Mouse (Mus musculus): ENCODE results near the gene Olfr1048.
"Not testable (repeated sequence)": the region's sequence is repeated elsewhere in the genome, so short reads cannot be mapped to it uniquely, and the experiment has no call there.

Olfr1048 gene

DNA sequence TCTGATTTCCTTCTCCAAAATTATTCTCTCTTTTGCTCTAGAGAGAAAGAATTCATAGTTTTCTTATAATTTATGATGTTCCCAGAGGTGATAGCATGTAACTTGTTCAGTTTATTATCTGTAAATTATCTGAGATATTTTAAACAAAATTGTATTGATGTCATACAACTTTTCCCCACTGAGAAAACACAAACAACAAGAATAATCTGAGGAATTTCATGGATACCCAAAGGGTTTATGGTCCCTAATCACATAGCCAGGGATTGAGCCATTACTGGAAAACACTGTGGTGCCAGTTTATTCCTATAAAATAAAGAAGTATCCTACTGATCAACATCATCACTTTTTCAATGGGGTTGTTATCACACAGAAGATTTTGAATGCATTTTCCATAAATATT lies at the start of gene Olfr1048:
Olfr1048 (minus strand) TSS at position 101 of the 400 bp plus-strand sequence.
- DNase-seq (ENCODE audit: low read depth, low spot score) = no peak

DNA sequence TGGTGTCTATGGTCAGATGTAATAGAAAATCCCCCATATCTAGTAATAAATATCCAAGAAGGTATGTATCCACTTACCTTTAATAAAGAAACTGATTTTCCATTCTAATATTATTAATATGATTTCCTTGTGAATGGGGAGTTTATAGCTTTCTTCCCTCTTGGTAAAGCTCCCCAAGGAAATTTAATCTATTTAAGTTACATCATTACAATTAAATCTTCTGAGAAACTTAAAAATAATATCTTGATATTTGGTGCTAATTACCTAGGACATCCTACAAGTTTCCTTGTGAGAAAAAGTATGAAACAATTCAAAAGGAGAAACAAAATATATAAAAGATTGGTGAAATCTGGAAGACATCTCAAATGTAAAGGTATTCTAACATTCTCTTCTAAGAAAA lies 38.9 kb upstream of the Olfr1048 start, which contains the start of gene Olfr1051:
Olfr1051 (minus strand) TSS at position 101 of the 400 bp plus-strand sequence.
- DNase-seq (ENCODE audit: low read depth, low spot score) = not testable (repeated sequence)

DNA sequence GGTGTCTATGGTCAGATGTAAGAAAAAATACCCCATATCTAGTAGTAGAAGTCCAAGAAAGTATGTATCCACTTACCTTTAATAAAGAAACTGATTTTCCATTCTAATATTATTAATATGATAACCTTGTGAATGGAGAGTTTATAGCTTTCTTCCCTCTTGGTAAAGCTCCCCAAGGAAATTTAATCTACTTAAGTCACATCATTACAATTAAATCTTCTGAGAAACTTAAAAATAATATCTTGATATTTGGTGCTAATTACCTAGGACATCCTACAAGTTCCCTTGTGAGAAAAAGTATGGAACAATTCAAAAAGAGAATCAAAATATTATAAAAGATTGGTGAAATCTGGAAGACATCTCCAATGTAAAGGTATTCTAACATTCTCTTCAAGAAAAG lies 18.1 kb upstream of the Olfr1048 start, which contains the start of gene Olfr1049:
Olfr1049 (minus strand) TSS at position 101 of the 400 bp plus-strand sequence.
- not testable (repeated sequence) for DNase-seq (ENCODE audit: low read depth, low spot score)

DNA sequence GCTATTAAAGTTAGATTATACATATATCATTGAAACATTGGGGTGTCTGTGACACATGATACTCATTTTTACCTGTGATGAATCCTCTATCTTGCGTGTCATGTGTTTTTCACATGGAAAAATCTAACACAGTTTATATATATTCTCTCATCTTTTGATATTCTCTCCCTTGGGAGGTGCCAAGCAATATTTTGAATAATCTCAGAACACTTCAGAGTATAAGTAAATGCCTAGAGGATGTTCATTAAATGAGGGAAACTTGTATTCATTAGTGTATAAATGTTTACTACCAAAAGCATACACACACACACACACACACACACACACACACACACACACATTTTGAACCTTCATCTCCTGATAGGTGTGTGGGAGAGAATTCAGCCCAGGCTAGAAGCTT lies 8.8 kb downstream of the Olfr1048 start, which contains the start of gene Olfr1047:
Olfr1047 (minus strand) TSS at position 101 of the 400 bp plus-strand sequence.
- DNase-seq (ENCODE audit: low read depth, low spot score) = no peak

DNA sequence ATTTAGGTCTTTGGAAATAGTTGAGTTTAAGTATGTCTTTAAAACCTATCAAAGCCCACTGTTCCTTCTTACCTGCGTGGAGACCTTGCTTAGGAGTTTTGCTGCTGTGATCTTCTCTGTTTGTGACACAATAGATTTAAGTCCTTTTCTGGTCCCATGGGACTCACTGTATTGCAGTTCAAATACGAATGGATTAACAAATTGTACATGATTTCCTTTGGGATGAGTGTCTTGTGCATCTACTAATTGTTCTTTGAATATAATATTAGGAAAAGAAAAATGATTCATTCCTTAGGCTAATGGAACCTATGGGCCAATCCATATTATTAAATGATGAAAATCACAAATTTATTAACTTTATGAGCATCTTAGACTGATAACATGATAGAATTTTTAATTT lies 20.9 kb downstream of the Olfr1048 start, which contains the start of gene Olfr1046:
Olfr1046 (minus strand) TSS at position 101 of the 400 bp plus-strand sequence.
- no peak for DNase-seq (ENCODE audit: low read depth, low spot score)

DNA sequence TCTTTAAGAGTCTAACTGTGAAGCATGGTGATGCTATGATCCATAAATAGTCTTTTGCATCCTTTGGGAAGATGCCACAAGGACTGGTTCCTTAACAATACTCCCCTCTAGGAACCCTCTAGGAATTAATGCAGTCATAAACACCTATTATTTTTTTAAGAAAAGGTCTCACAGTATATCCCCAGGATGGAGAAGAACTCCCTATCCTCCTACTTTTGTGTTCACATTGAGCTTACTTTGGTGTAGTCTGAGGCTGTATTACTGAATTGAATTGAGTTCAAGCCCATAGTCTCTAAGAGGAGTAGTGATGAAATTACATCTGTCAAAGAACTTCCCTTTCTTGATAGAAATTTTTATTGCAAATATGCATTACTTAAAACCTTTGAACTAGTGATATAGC lies 37.2 kb downstream of the Olfr1048 start, which contains the start of gene Olfr1045:
Olfr1045 (minus strand) TSS at position 101 of the 400 bp plus-strand sequence.
- no peak for DNase-seq (ENCODE audit: low read depth, low spot score)

DNA sequence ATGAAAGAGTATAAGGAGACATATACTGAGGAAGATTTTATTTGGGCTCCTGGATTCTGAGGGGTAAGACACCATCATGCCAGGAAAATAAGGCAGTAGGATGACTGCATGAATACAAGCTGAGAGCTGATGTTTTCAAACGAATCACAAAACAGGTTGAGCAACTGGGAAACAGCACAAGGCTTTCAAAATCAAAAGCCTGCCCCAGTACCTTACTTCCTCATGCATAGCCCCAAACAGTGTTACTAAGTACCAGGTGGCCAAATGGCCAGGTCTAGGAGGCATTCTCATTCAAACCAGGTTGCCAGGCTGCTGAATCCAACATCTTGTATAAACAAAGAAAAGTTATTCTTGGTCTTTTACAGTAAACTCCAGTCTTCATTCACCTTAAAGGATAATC lies 44.2 kb downstream of the Olfr1048 start:
- DNase-seq (ENCODE audit: low read depth, low spot score) = no peak

DNA sequence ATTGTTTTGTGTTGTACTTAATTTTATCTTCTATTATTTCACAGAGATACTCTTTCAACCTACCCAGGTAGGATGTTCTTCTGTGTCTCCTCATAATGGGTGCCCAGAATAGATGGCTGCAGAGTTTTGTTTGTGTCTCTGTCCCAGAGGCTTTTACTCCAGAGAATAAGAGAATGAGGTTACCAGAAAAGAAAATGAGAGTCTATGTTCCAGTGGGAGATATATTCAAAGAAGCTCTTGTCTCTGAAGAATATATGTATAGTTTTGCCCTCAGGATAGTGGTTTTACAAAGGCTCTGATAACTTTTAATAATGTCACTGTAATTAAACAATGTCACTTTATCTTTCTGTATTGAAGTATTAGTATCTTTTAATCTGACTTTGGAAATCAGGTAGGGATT lies 54.5 kb downstream of the Olfr1048 start, which contains the start of gene Olfr52:
Olfr52 (minus strand) TSS at position 101 of the 400 bp plus-strand sequence.
- no peak for DNase-seq (ENCODE audit: low read depth, low spot score)

Measured in mesoderm, embryonic 11.5 days (tissue).